Mouse (Mus musculus) layer of hippocampus, postnatal 14 days (tissue): ENCODE results near the gene Ctnnd1. TPM values are rescaled to one million over a fixed set of nuclear protein-coding genes. Genes with fewer than 3 reads are reported as not detected.
A peak's percentile ranks its signal among the peaks of the same experiment; 100 is the strongest.

Experiments used
- DNase-seq, 2 experiments: peaks; one replicate each; pipeline ENCODE4 v3.0.0; 2021 to 2022; ENCODE audit warnings: low spot score in 2 of 2, mixed read lengths in 1 of 2
- total RNA-seq, 2 experiments: library from RNA; stranded (reverse); gene quantifications; 2 replicates each; pipeline ENCODE4 v1.2.3; 2021

The Ctnnd1 gene
- total RNA-seq, 2 experiments from 2014 or later, result 59.1 to 68.0 TPM

DNA sequence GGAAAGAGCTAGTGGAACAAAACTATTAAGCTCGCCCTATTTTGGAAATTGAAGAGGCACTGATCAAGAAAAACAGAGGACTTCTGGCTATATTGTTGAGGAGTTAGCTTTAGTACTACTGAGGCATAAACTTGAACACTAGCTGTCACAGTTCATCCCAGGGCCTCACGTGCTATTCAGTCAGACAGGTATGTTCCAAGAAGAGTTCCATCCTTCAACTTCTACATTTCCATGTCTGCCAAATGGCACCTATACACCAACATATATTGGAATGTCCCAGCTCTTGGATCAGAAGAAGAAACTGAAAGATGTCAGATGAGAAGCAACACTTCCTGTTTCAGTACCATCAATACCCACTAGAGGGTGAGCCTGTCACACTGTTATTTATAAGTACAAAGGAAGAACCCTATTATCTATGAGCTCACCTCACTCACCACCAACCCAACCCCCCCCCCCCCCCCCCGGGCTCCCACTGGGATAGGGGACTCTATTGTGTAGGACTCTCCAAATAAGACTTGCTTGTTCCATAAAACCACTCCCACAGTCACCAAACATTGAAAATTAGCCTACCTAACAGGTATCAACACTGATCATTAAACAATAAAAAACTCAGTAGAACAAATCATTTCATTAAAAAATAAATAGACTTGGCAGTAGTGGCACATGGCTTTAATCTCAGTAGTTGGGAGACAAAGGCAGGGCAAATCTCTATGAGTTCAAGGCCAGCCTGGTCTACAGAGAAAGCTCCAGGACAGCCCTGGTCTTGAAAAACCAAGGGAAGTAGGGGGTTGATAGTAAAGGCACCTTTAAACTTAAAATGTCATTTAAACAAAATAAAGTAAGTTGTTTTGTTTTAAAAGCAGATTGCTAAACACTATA, 32.7 kb downstream of the Ctnnd1 start:
- DNase-seq, result peak in 1 of 2 experiments; percentile 67

DNA sequence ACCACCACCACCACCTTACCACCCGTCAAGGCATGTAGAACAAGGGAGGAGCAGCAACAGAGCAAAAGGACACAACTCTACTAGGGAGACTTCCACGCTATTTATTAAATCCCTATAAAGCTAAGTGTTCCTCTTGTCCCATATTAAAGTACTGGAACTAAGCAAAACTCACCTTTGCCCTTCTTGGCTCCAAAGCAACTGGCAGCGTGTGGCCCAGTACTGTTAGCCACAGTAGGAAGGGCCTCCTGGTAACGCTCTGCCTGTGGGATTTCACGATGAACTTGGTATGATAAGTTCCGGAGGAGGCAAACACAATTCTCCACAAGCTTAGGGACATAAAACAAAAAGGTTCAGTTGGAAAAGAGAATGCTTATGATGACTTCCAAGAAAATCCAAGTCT, 37.8 kb downstream of the Ctnnd1 start:
- DNase-seq, result no peak

DNA sequence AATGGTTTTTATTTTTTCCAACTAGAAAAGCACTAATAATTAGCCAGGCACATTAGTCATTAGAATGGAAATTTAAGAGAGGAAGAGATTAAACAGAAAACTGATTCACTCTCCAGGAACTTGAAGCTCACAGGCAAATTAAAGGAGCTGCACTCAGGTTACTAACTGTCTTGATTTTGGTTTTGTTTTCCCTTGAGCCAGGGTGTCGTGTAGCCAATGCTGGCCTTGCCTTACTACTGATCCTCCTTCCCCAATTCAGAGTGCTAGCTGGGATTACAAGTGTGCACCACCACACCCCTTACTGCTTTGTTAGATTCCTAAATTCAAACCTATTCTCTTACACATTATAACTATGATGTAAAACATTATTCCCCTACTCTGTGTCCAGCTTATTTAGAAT, 42.7 kb downstream of the Ctnnd1 start:
- DNase-seq, result no peak

DNA sequence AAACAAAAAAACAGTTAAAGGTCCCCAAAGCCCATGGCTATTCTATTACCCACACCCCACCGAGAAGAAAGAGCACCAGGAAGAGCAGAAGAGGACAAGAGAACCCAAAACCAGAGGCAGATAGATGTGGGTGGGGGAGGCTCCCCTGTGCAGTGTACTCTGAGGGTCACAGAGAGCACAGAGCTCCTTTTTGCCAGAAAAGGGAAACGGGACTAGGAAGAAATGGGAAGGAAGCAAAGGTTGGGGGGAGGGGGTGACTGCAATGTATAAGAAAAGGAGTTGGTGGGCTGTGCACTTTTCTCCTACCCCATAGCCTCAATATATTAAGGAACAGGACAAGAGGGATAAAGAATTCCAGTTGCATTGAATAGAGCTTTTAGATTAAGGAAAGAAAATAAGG, 49.6 kb downstream of the Ctnnd1 start:
- DNase-seq, result no peak

DNA sequence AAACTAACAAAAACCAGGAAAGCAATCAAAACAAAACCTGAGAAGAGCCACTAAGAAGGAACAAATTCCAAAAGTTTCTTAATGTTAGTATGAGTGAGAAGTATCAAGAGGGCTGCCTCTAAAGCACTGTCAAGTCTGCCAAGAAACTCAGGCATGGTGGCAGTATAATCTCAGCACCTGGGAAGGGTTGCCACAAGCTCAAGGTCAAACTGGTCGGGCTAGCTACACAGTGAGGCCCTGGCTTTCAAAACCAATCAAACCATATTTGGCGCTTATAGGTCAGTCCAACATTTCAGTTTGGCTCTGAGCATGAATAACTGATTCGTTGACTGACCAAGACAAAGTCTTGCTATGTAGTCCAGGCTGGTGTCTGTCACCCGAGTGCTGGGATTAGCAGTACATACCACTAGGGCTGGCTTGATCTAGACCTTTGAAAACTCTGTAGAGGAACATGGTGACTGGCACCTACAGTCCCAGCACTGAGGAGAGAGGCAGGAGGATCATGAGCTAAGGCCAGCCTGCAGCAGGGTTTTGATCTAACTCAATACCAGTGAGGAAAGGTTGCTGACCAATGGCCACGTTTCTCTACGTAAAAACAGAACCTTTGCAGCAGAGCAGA, 51.2 kb downstream of the Ctnnd1 start:
- no peak for DNase-seq

DNA sequence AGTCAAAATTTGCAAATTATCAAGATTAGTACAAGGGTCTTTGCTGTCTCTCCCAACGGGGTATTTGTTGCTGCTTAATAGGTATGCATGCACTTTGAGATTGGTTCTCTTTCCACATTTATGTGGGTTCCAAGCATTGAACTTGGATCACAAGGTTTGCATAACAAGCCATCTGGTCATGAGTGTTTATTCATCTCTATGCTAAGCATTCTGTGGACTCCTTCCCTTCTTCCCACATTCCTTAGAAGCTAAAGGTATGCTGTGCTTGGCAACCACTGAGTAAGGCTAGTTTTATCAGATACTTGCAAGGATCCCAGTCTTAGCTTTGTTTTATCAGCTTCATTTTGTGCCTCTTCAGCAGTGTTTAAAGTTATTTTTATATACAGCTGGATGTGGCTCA, 53.4 kb downstream of the Ctnnd1 start:
- DNase-seq, result no peak

DNA sequence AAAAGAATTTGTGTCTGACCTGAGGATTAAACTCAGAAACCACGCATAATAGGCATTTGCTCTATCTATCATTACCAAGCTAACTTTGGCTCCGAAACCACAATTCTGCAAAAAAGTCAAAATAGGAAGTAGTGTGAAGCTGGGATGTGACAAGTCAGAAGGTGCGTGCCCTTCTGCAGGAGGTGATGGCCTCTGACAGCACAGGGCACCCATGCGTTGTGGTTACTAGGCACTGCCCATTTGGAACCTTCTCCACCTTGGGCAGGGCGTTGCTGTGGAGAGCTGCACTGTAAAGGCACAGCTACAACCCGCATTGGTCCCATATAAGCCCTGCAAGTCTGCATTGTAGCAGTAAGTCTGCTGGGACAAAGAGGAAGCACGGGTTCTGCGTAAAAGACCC, 57.8 kb downstream of the Ctnnd1 start:
- DNase-seq, result no peak

DNA sequence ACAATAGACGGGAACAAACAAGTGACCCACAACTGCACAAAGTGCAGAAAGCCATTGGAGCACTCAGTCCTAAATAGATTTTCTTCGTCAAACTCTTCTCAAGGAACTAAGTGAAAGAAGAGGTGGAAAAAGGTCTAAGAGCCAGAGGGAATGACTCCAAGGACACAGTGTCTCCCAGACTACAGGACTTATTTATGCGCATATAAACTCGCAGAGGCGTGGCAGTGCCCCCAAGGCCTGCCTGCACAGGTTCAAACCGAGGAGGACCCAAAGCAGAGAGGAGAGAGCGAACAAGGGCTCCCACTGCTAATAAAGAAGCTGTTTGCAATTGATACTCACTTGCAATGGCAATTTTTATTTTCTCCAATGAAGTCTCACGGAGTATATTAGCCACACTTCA, 64.9 kb downstream of the Ctnnd1 start:
- no peak for DNase-seq

DNA sequence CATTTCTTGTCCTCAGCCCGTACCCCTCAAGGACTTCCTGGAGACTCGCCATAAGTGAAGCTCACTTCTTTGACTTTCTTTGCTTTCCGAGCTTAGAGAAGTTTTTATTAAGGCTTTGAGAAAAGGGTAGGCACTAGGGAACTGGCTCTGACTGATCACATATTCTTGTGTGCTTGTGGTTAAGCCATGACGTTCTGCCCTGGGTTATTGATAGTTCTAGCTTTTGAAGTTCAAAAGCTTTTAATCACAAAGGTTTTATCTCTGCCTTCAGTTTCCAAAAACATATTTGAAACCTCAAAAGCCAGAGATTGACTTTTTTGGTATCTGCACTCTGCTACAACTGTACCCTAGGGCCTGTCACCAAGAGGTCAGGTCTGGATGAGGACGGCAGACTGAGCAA, 68.3 kb downstream of the Ctnnd1 start:
- DNase-seq, result no peak

DNA sequence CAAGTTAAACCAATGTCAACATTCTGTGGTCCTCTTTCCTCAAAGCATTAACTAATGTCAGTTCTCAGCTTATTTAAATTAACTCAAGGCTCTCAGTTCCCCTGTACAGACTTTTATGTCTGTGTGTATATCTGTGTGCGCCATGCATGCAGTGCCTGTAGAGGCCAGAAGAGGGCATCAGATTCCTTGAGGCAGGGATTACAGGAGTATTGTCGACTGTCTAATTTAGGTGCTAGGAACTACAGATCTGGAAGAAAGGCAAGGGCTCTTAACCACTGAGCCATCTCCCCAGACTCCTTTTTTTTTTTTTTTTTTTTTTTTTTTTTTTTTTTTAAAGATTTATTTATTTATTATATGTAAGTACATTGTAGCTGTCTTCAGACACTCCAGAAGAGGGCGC, 69.4 kb downstream of the Ctnnd1 start:
- no peak for DNase-seq

DNA sequence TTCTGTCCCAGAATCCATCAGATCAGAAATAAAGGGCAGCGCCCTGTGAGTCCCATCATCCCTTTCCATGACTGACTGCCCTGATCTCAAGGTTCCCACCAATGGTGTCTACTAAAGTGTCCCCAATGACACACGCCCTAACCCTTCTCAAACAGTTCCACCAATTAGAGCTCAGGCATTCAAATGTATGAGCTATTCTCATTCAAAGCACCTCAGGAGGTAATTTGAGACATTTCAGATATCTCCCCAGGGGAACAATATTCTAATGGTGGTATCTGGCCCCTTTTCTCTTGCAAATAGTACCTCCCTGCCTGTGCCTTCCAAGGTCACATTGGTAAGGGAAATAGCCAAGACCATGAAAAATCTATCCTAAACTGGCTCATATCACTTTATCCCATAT, 71.3 kb downstream of the Ctnnd1 start:
- no peak for DNase-seq

DNA sequence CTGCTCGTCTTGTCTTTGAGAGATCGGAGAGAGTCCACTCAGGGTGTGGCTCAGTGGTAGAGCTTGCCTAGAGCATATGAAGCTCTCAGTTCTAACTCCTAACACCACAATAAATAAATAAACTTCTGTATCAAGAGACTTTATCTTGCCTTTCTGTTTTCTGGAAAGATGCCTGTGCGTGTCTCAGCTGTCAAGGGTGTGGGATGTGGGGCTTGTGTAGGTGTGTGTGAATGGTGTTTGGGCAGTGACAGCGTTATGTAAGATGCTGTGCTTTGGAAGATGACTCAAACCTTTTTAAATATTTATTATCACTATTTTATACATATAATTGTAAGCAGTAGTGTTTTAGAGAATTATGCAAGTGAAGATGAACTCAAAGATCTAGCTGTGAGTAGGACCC, 76.4 kb downstream of the Ctnnd1 start:
- DNase-seq, result no peak

DNA sequence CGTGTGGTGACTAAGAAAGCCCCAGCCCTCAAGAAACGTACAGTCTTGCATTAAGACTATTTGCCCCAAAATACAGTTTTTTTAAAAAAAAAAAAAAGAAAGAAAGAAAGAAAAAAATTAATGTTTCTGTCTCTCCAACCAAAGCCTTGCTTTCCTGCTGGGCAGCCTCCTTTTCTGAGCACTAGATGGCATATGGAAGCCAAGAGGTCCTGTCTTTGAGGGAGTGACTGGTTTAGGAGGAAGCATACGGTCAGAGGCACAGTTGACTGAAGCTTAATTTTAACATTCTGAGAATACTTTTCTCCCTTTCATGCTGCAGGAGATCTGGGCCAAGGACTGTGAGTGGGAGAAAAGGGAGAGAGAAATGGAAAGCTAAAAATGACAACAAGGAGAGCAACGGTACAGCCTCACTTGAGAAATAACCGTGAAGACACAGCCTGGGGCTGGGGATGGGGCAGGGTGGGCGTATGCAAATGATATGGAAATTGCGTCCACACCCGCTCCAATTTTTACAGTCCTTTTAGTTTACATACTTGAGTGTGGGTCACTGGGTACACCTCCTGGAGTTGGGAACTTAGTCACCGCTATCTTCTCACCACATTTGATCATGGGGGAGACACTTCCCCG, 93.6 kb downstream of the Ctnnd1 start:
- DNase-seq, result peak in 1 of 2 experiments; percentile 18

DNA sequence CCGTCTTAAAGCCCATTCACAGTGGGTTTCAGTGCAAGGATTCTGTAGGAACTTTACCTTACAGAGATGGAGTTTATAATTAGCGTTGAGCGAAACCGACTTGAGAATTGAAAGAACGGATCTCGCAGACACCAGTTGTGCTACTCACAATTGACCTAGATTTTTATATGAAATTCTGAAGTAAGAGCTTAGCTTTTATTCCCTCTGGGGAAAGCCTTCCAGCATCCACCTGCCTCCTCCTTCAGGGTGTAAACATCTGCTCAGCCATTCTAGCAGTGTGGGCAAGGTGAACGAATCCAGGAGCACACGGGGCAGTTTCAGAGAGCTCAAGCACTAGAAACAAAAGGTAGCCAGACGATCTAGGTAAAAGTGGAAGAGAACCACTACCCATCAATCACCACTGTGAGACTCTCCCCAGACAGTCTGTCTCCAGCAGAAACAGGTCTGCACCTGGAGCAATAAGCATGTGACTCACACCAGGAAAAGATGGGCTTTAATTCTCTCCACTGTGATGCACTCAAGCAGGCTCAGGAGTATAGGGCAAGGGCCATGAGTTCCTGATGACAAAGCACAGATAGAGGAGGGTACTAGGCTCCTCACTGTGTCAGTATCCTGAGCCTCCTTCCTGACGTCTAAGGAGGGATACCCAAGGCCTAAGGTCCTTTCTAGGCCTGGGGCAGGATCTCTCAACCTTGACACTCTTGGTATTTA, 99.0 kb downstream of the Ctnnd1 start:
- DNase-seq, result no peak

Other genes with a start within 250 kb of the Ctnnd1 start
- 10 to 100 TPM in 1 of 2 experiments, 1 to 10 TPM in 1; 9.7 to 14.0 TPM for gene Calcrl, start 225.4 kb downstream of the Ctnnd1 start, total RNA-seq
- 1 to 10 TPM; 4.3 to 6.0 TPM for gene Tfpi, start 174.0 kb downstream of the Ctnnd1 start, total RNA-seq
- gene Btbd18, start 8.3 kb upstream of the Ctnnd1 start, total RNA-seq, result not detected
- 10 to 100 TPM; 41.7 to 46.8 TPM for gene Selenoh, start 20.0 kb upstream of the Ctnnd1 start, total RNA-seq
- gene Gm28635, start 27.3 kb upstream of the Ctnnd1 start, total RNA-seq, result 1 to 10 TPM; 2.9 to 9.8 TPM
- gene Med19, start 27.6 kb upstream of the Ctnnd1 start, total RNA-seq, result 10 to 100 TPM; 31.4 to 32.0 TPM
- gene Tmx2, start 28.4 kb upstream of the Ctnnd1 start, total RNA-seq, result 100 to 1,000 TPM; 195 to 204 TPM
- gene Zdhhc5, start 64.4 kb upstream of the Ctnnd1 start, total RNA-seq, result 10 to 100 TPM; 36.6 to 37.8 TPM
- 1 to 10 TPM; 6.7 TPM for gene Clp1, start 76.6 kb upstream of the Ctnnd1 start, total RNA-seq
- gene Ypel4, start 83.3 kb upstream of the Ctnnd1 start, total RNA-seq, result 10 to 100 TPM; 33.1 to 39.8 TPM
- 1 to 10 TPM; 2.6 to 3.7 TPM for gene Gm19426, start 92.9 kb upstream of the Ctnnd1 start, total RNA-seq
- gene Serping1, start 124.7 kb upstream of the Ctnnd1 start, total RNA-seq, result 10 to 100 TPM in 1 of 2 experiments, 1 to 10 TPM in 1; 6.8 to 10.6 TPM
- gene Ube2l6, start 148.1 kb upstream of the Ctnnd1 start, total RNA-seq, result 1 to 10 TPM; 4.1 to 4.5 TPM
- gene Smtnl1, start 171.9 kb upstream of the Ctnnd1 start, total RNA-seq, result not detected
- 10 to 100 TPM; 59.1 to 59.8 TPM for gene Timm10, start 176.2 kb upstream of the Ctnnd1 start, total RNA-seq
- under 1 TPM; 0.33 to 0.37 TPM for gene Slc43a1, start 188.1 kb upstream of the Ctnnd1 start, total RNA-seq
- 10 to 100 TPM; 92.5 to 99.2 TPM for gene Rtn4rl2, start 235.9 kb upstream of the Ctnnd1 start, total RNA-seq